Mouse (Mus musculus) frontal cortex, adult 2 months (tissue): Measurements from ENCODE around the gene Slc46a2. TPM values are rescaled to one million over a fixed set of nuclear protein-coding genes. Genes with fewer than 3 reads are reported as not detected.

Experiments
- DNase-seq, 2 experiments: peaks; one replicate each; pipeline ENCODE4 v3.0.0; 2022; ENCODE audit warnings: low spot score in 1 of 2; ENCODE audit errors: extremely low spot score in 1 of 2
- polyA plus RNA-seq: library from polyadenylated mRNA; depleted of rRNA; stranded (reverse); fragments of >200 nt; gene quantifications from 2 replicates; pipeline ENCODE4 v1.2.3, GENCODE M21; 2012

The Slc46a2 gene
- polyA plus RNA-seq, 1 experiment, result not detected

GRCm38 (mm10) chr4:59892731-59893130 lies 22.1 kb downstream of the Slc46a2 start:
- DNase-seq, result peak in 1 of 2 experiments; percentile 28

DNA sequence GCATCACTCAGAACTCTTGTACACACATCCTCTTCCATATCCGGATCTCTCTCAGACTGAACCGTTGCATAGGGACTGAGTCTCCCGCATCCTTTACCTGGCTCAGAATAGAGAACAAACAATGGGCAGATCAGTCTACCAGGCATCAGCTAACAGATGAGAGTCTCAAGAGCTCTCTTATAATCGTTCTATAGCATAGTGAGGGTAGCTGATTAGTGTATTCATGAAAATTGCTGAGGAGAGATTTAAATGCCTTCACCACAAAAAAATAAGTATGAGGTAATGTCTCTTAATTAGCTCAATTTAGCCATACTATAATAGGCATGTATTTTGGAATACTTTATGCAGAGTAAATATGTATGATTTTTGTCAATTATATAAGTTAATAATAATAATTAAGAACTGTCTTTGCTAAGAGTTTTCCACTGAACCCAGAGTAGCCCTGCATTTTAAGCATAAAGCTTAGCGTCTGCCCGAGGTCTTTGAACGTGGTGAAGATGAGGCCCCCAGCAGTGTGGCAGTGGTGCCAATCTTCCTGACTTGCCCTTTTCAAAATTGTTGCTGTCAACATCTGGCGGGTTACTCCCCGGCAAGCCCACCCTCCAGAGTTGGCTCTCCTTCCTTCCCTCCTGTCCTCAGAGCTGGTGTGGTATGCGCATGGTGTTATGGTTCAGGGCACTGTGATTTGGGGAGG lies 23.0 kb downstream of the Slc46a2 start:
- DNase-seq, result no peak

DNA sequence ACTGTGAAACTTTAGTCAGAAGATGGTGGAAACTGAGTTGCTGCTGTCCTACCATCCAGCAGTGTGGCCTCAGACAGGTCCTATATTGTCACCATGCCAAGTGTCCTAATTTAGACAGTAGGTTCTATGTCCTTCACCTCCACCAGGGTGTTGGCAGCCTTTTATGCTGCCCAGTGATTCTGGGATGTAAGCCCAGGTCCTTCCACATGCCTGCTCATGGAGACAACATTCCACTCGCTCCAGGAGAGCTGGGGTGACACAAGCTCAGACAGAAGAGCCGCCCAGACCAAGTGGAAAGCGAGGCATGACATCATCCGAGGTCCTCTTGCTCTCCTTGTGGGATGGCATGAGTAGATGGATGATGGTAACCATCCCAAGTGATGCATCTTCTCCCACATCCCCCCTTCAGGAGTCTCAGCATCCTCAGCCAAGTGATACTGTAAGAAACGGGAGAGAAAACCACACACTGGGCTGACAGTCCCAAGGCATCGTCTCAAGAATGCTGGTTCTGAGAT lies 24.7 kb downstream of the Slc46a2 start:
- DNase-seq, result no peak

DNA sequence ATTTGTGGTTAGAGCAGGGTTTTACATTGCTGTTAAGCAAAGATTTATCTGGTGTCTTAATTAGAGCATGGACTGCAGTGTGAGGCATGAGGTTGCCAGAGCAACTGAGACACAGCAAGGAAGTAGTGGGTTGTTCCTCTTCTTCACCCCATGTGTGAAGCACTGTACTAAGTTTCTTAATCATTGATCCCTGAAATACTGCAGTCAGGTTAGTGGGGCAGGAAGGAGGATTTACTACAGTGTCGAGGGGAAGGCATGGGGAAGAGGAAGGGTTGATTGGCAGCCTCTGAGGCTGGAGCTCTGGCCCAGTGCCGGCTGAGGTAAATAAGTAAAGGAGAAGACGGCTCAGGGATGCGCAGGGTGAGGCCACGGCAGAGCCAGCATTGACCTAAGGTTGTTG lies 26.8 kb downstream of the Slc46a2 start:
- DNase-seq, result no peak

DNA sequence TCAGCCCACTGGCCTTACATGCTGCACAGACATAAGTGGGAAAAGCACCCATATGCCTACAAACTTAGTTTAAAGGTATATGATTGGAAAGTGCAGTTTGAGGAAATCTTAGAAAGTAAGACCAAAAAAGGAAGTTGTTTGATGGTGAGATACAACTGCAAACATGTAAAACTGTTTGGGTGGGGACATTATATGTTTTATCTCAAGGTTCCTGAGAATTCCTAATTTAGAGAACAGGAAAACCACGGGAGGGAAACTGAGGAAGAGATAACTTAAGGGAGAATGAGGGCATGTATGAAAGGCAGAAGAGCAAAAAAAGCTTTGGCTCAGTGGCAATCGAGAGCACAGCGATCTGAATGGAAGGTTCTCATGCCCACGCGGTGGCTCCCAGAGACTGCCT lies 27.8 kb downstream of the Slc46a2 start:
- DNase-seq, result no peak

- DNase-seq, result no peak
Observed at GRCm38 (mm10) chr4:59886281-59886680, 28.6 kb downstream of the Slc46a2 start.

DNA sequence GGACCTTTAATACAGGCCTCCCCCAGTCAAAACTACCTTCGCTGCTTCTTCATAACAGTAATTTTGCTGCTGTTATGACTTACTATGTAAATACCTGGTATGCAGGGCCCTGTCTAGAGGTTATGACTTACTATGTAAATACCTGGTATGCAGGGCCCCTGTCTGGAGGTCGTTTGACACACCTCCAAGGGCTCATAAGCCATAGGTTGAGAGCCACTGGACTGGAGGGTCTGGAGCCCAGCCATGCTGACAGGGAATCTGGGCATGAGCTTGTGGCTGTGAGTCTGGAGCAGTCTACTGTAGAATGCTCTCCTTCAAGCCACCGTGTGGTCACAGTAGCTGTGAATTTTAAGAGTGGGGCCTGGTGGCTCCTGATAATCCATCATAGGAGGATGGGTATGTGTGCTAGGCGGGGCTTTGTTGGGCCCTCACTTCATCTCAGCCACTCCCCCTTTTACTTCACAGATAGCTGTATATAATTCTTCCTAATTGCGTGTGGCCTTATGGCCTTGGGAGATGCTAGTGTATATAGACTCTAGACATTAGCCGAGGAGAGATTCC lies 30.6 kb downstream of the Slc46a2 start:
- DNase-seq, result no peak

DNA sequence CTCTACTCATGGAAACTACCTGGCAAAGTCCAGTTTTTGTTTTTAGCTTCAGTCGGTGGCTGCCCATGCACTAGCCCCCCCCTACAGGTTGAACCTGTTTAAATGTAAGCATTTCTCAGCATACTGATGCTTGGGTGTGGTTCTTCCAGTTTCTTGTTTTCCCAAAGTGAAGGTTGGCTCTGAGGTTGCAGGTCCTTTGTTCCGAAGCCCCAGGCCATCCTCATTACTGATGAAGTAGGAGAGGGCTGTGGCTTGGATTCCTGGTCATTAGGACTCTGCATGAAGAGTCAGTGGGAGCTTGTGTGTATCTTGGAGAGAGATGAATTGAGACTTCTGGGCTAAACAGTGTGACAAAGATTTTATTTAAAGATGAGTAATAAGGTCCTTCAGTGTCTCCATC lies 33.6 kb downstream of the Slc46a2 start:
- no peak for DNase-seq

DNA sequence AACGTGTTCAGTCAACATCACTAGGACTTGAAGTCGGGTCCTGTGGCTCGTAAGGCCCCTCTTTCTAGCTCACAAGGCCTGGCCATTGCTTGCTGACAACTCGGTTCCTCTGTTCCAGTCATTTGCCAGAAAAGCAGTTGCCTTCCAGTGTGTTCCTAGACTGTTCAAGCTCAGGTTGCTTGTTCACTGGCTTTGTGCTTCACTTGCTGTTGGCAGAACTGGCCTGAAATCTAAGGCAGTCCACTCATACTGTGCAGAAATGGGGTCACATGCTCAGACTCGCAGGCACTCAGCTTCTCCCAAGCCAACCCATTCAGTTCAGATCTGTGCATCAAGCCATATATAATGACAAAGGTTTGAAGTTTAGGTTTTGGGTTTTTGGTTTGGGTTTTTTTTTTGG lies 34.1 kb downstream of the Slc46a2 start:
- DNase-seq, result no peak

DNA sequence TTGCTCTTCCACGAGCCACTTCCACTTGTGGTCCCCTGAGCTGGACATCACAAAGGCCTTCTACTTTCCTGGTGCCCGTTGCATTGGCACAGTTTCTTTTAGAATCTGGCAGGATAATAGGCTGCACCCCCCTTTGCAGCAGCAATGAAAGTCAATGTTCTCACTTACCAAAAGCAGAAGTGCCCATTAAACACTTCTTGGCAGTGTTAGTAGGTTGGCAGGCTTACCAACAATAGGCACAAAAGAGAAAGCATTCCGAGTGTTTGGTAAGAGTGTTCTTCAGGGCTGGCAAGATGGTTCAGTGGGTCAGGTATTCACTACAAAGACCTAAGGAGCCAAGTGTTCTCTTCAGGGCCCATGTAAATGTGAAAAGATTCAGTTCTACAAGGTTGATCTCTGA lies 35.4 kb downstream of the Slc46a2 start:
- no peak for DNase-seq

- DNase-seq, result no peak
Observed at GRCm38 (mm10) chr4:59878595-59878994, 36.3 kb downstream of the Slc46a2 start.

GRCm38 (mm10) chr4:59877025-59877424 lies 37.8 kb downstream of the Slc46a2 start:
- DNase-seq, result no peak

DNA sequence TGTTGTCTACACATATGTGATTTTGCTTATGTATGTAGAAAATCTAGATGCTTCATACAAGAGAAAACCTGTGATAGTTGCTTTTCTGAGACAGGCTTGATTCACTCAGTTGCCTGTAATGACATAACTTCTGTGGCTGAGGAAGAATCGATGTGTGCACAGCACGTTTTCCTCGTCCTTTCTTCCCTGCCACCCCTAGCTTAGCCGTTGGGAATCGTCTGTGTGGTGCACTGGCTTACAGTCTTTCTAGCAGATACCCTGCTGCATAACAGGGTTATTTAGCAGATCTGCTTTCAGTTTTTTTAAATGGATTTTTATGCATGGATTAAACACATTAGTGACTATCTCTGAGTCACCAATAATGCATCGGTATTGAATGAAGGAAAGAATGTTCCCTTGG lies 38.3 kb downstream of the Slc46a2 start:
- no peak for DNase-seq

GRCm38 (mm10) chr4:59873830-59874229 lies 41.0 kb downstream of the Slc46a2 start:
- DNase-seq, result no peak

GRCm38 (mm10) chr4:59873240-59873639 lies 41.6 kb downstream of the Slc46a2 start:
- DNase-seq, result no peak

DNA sequence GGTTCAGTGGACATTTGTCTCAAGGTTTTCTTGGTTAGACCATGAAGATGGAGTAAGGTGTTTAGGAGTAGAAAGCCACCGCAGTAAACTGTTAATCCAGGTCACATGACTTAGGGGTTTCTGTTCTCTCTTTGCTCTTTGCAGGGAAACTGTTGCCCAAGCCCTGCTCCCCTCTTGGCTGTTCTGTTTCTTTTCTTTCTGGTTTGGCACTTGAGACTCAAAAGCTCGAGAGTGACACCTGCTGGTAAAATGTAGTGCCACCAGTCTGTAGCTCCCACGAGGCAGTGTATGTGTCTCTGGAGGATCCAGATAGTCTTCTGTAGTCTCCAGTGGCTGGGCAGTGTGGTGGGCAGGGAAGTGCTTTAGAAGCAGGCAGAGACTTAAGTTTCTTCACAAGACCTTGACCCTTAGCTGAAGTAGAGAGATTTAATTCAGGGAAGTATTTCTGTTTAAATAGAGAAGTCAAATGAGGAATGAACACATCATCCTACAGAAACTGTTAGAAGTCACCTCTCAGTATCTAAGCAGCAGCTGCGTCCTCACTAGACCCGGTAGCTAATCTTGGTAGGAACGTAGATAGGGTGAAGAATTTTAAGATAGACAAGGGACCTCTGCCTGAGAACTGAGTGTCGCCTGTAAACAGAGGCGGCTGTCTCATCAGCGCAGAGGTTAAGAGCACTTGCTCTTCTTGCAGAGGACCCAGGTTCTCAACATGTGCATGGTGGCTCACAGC lies 43.8 kb downstream of the Slc46a2 start:
- peak; percentile 63 to 96 for DNase-seq

DNA sequence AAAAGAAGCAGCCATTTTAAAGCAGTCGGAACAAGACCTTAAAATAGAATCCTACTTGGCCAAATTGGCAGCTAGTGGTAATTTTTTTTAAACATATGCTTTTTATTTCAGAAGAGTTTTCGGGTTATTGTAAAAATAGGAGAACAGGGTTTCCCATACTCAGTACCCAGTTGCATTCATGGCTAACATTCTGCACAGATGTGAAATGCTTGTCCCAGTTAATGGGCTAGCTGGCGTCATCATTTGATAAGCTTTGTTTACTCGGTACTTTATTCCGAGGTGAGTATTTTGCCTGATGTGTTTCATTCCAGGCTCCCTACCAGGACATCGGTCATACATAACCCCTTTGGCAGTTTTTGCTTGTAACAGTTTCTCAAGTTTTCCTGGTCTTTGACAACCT lies 44.4 kb downstream of the Slc46a2 start:
- DNase-seq, result no peak

DNA sequence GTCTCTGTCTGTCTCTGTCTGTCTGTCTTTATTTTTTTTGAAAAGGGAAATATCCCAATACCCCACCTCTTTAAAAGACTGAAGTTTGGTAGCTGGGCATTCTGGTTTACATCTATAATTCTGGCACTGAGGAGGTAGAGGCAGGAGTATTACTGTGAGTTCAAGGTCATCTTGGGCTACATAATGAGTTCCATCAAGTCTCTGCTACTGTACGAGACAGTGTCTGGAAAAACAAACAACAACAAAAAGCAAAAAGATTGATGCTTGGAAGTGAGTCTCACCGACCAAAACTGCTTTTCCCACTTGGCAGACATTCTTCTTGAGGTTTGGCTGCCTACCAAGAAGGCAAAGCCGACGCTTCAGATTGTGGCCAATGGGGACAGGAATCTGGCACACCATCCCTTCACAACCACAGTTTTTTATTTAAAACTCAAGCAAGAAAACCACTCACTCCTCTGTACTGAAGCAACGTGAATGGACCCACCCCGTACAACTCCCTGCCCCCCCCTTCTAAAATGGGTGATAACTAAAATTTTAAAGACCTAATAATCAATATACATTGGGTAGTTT lies 45.3 kb downstream of the Slc46a2 start:
- DNase-seq, result peak in 1 of 2 experiments; percentile 69

GRCm38 (mm10) chr4:59868086-59868485 lies 46.8 kb downstream of the Slc46a2 start:
- peak; percentile 49 to 68 for DNase-seq

DNA sequence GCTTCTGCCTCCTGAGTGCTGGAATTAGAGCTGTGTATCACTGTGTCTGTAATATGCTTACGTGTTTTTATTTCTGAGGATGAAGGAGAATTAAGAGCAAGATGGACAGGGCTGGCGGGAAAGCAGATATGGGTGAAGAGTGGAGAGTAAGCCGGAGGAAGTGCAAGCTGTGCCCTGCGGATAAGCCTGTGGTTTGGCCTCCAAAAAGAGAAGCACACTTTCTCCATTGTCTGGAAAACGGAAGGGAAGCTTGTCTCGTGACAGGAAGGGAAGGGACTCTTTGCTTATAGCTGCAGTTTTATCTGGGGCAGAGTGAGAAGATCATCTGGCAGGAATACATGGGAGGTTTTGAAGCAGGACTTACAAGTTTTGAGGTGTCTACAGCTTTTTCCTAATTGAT lies 51.0 kb downstream of the Slc46a2 start:
- no peak for DNase-seq

GRCm38 (mm10) chr4:59862335-59862734 lies 52.5 kb downstream of the Slc46a2 start:
- DNase-seq, result no peak
